ENCODE assay signal across 7 mouse cellular contexts in genomic region chr1:75382356-75383071, GRCm38 (mm10). TPM values are rescaled to one million over a fixed set of nuclear protein-coding genes. Genes with fewer than 3 reads are reported as not detected.
DNase-seq lines count a peak whose midpoint lies in the region; ATAC-seq and TF ChIP-seq lines count a peak whose summit lies in the region.

No protein-coding gene starts in this region.

- H3K36me3 ChIP-seq in E14TG2a.4 (ENCODE audit: insufficient read depth, low read length) (no peaks in the 10 kb centered on the region), MEL (ENCODE audit: control insufficient read depth in 1 of 2, insufficient read depth in 2 of 2, low read length in 2 of 2) (peaks cover 0 to 13% of the 10 kb centered on the region in 2 experiments; a peak in 2 of 4 replicates)
- peaks cover 6% of the 10 kb centered on the region; the same call in 1 of the 2 replicates for H3K36me3 ChIP-seq in embryonic facial prominence, embryonic 13.5 days
- no peaks in the 10 kb centered on the region; the same call in 1 of the 2 replicates for H3K36me3 ChIP-seq in intestine, postnatal 0 days (ENCODE audit: control insufficient read depth, insufficient read depth)

- H3K4me2 ChIP-seq in embryonic facial prominence, embryonic 13.5 days = peak overlapping the region; percentile 85
- H3K4me2 ChIP-seq in intestine, postnatal 0 days (replicated peaks; ENCODE audit: low read depth) = peak overlapping the region; percentile 94

- TF ChIP-seq RAD21 in MEL (IDR thresholded peaks at IDR 0.05; ENCODE audit: low read depth, low read length) = no peak

- 0 out of 2 replicates have a peak, but pooled peaks have one; percentile 0 for ATAC-seq in embryonic facial prominence, embryonic 13.5 days (ENCODE audit: insufficient number of reproducible peaks, insufficient read depth, low FRiP score, low TSS enrichment, low read depth)
- ATAC-seq in intestine, postnatal 0 days = 0 out of 2 replicates have a peak, but pooled peaks have one; percentile 11

- peak overlapping the region; percentile 85 for H3K4me3 ChIP-seq in E14TG2a.4 (replicated peaks; ENCODE audit: low read length)
- peak overlapping the region; percentile 14 to 70 for H3K4me3 ChIP-seq in MEL (ENCODE audit: control insufficient read depth in 1 of 2, insufficient read depth in 1 of 2, low read depth in 2 of 2, low read length in 2 of 2)
- H3K4me3 ChIP-seq in embryonic facial prominence, embryonic 13.5 days = peak overlapping the region; percentile 63
- peak overlapping the region; percentile 57 for H3K4me3 ChIP-seq in intestine, postnatal 0 days (ENCODE audit: low read depth, low read length)

- H3K4me1 ChIP-seq in E14TG2a.4 (replicated peaks; ENCODE audit: low read depth, low read length) (peaks cover 65% of the 10 kb centered on the region), MEL (ENCODE audit: control insufficient read depth in 1 of 2, insufficient read depth in 2 of 2, low read length in 2 of 2) (peaks cover 5 to 28% of the 10 kb centered on the region in 2 experiments)
- H3K4me1 ChIP-seq in embryonic facial prominence, embryonic 13.5 days = peaks cover 48% of the 10 kb centered on the region
- H3K4me1 ChIP-seq in intestine, postnatal 0 days (replicated peaks; ENCODE audit: control insufficient read depth, insufficient read depth, low read length) = no peaks in the 10 kb centered on the region

- no peak for TF ChIP-seq EP300 in MEL (IDR thresholded peaks at IDR 0.05; ENCODE audit: low read depth in 1 of 2, low read length in 2 of 2)

- peaks cover 83% of the 10 kb centered on the region for H3K27me3 ChIP-seq in E14TG2a.4 (ENCODE audit: insufficient read depth, low read length)
- no peaks in the 10 kb centered on the region for H3K27me3 ChIP-seq in MEL (ENCODE audit: control insufficient read depth in 1 of 2, insufficient read depth in 2 of 2, low read length in 2 of 2)
- peaks cover 39% of the 10 kb centered on the region for H3K27me3 ChIP-seq in embryonic facial prominence, embryonic 13.5 days
- peaks cover 4% of the 10 kb centered on the region for H3K27me3 ChIP-seq in intestine, postnatal 0 days (replicated peaks; ENCODE audit: control insufficient read depth, insufficient read depth, low read length)

- TF ChIP-seq POLR2A in MEL (IDR thresholded peaks at IDR 0.05; ENCODE audit: control insufficient read depth in 1 of 2, insufficient read depth in 1 of 2, low read depth in 1 of 2, low read length in 2 of 2, poor library complexity in 1 of 2) = no peak

- H3K27ac ChIP-seq in MEL (ENCODE audit: control insufficient read depth, low read depth, low read length) = no peak overlapping the region
- H3K27ac ChIP-seq in embryonic facial prominence, embryonic 13.5 days = peak overlapping the region; percentile 30
- H3K27ac ChIP-seq in intestine, postnatal 0 days (ENCODE audit: low read depth, low read length) = peak overlapping the region; percentile 35; the same call in 1 of the 2 replicates

- TF ChIP-seq CTCF in E14TG2a.4 (conservative IDR thresholded peaks at IDR 0.05; ENCODE audit: low read length) (no peak), MEL (IDR thresholded peaks at IDR 0.05 in 2 of 3, conservative IDR thresholded peaks at IDR 0.05 in 1 of 3; ENCODE audit: control insufficient read depth in 1 of 3, insufficient read depth in 1 of 3, low read depth in 2 of 3, low read length in 3 of 3, poor library complexity in 1 of 3, severe bottlenecking in 1 of 3) (no peak)
- TF ChIP-seq CTCF in intestine, postnatal 0 days (IDR thresholded peaks at IDR 0.05; ENCODE audit: low read depth) = no peak

- WGBS in embryonic facial prominence, embryonic 13.5 days = under 1% methylated on average over 28 of the region's 28 CpGs
- 2% methylated on average over 28 of the region's 28 CpGs for WGBS in intestine, postnatal 0 days

- no peak for DNase-seq in MEL (ENCODE audit: low read depth, low spot score)
- DNase-seq in lung, postnatal 10 days = peak; percentile 51
- DNase-seq in B cell, adult 2 months = no peak
- DNase-seq in spleen, adult 18-20 months = no peak

- no peaks in the 10 kb centered on the region for H3K9me3 ChIP-seq in E14TG2a.4 (ENCODE audit: low read length)
- H3K9me3 ChIP-seq in MEL (replicated peaks; ENCODE audit: insufficient read depth, low read length) = no peaks in the 10 kb centered on the region
- H3K9me3 ChIP-seq in embryonic facial prominence, embryonic 13.5 days = no peaks in the 10 kb centered on the region
- H3K9me3 ChIP-seq in intestine, postnatal 0 days (ENCODE audit: control insufficient read depth) = no peaks in the 10 kb centered on the region

- H3K9ac ChIP-seq in MEL (ENCODE audit: control insufficient read depth, low read depth, low read length, poor library complexity, severe bottlenecking) = peak overlapping the region; percentile 47
- peak overlapping the region; percentile 81 for H3K9ac ChIP-seq in embryonic facial prominence, embryonic 13.5 days
- H3K9ac ChIP-seq in intestine, postnatal 0 days (ENCODE audit: low read depth, low read length) = peak overlapping the region; percentile 50

- no peaks in the 10 kb centered on the region; the same call in 1 of the 2 replicates for H3K79me2 ChIP-seq in MEL (ENCODE audit: control insufficient read depth, insufficient read depth, low read length, poor library complexity)

TF ChIP-seq in MEL, 35 proteins besides CTCF, POLR2A, EP300 and RAD21:
- TF ChIP-seq ZC3H11A (IDR thresholded peaks at IDR 0.05; ENCODE audit: low read depth, low read length) (no peak), RCOR1 (IDR thresholded peaks at IDR 0.05; ENCODE audit: low read depth, low read length) (no peak), MEF2A (IDR thresholded peaks at IDR 0.05; ENCODE audit: extremely low read depth, insufficient replicate concordance, low read depth, low read length, poor library complexity, severe bottlenecking) (no peak), ZKSCAN1 (IDR thresholded peaks at IDR 0.05; ENCODE audit: low read depth, low read length) (no peak), GABPA (IDR thresholded peaks at IDR 0.05; ENCODE audit: low read depth, low read length) (no peak), MAFK (IDR thresholded peaks at IDR 0.05; ENCODE audit: borderline replicate concordance, low read depth, low read length) (no peak), UBTF (IDR thresholded peaks at IDR 0.05; ENCODE audit: borderline replicate concordance, insufficient read depth, low read depth, low read length) (no peak), MYB (IDR thresholded peaks at IDR 0.05; ENCODE audit: low read depth, low read length) (no peak)

RNA-seq across cellular contexts. Expression of gene Speg, which starts 7.4 kb away (rescaled TPM):
- 1.7 and 1.8 TPM in 2 replicates for total RNA-seq in MEL (2012; rRNA removed)
- 1 to 10 TPM in 1 of 2 experiments, not detected in 1; 9.5 TPM for polyA plus RNA-seq in MEL (2012; ENCODE audit: insufficient read depth in 1 of 2, insufficient read length in 2 of 2, low read depth in 1 of 2, low replicate concordance in 2 of 2, missing spikeins in 1 of 2)
- polyA plus RNA-seq in embryonic facial prominence, embryonic 13.5 days (2015; fragmentation: Nextera tagmentation; extraction: Ambion mirVana) = 16.1 and 17.0 TPM in 2 replicates
- 20.1 and 21.3 TPM in 2 replicates for polyA plus RNA-seq in intestine, postnatal 0 days (2015; fragmentation: Nextera tagmentation; extraction: Ambion mirVana)

RNA-seq across cellular contexts. Expression of gene Des, which starts 22.4 kb away (rescaled TPM):
- 4.6 and 7.2 TPM in 2 replicates for total RNA-seq in MEL (2012; rRNA removed)
- polyA plus RNA-seq in MEL (2012; ENCODE audit: insufficient read depth in 1 of 2, insufficient read length in 2 of 2, low read depth in 1 of 2, low replicate concordance in 2 of 2, missing spikeins in 1 of 2) = 1 to 10 TPM in 1 of 2 experiments, not detected in 1; 7.0 TPM
- polyA plus RNA-seq in embryonic facial prominence, embryonic 13.5 days (2015; fragmentation: Nextera tagmentation; extraction: Ambion mirVana) = 9.9 and 13.8 TPM in 2 replicates
- polyA plus RNA-seq in intestine, postnatal 0 days (2015; fragmentation: Nextera tagmentation; extraction: Ambion mirVana) = 233 and 254 TPM in 2 replicates

RNA-seq across cellular contexts. Expression of gene Gmppa, which starts 53.2 kb away (rescaled TPM):
- 63.8 and 65.0 TPM in 2 replicates for total RNA-seq in MEL (2012; rRNA removed)
- 100 to 1,000 TPM in 1 of 2 experiments, not detected in 1; 145 TPM for polyA plus RNA-seq in MEL (2012; ENCODE audit: insufficient read depth in 1 of 2, insufficient read length in 2 of 2, low read depth in 1 of 2, low replicate concordance in 2 of 2, missing spikeins in 1 of 2)
- 74.2 and 83.0 TPM in 2 replicates for polyA plus RNA-seq in embryonic facial prominence, embryonic 13.5 days (2015; fragmentation: Nextera tagmentation; extraction: Ambion mirVana)
- polyA plus RNA-seq in intestine, postnatal 0 days (2015; fragmentation: Nextera tagmentation; extraction: Ambion mirVana) = 121 and 124 TPM in 2 replicates

Comparison
In these comparisons a context has a peak if more than half of its experiments do, and no peak if none do; other contexts are left out.
1. RNA of gene Des, which starts 22.4 kb away (polyA plus RNA-seq): 233 to 254 TPM in intestine, postnatal 0 days; 9.9 to 13.8 TPM in embryonic facial prominence, embryonic 13.5 days and 7.0 TPM in MEL; every median in the first group is over 10 times any median in the second.
2. Peak in every context shown above with its lines, with median percentiles within 50 percentile points of each other: H3K4me3 ChIP-seq and H3K9ac ChIP-seq.